Mouse (Mus musculus) CH12.LX (cell line): ENCODE results near the gene Pin1. TPM values are rescaled to one million over a fixed set of nuclear protein-coding genes. Genes with fewer than 3 reads are reported as not detected.

Source experiments
- DNase-seq: peaks from one replicate; pipeline ENCODE4 v3.0.0-alpha.2; 2013; ENCODE audit errors: extremely low read depth
- H3K27ac ChIP-seq: 2 replicates; pipeline ENCODE4 v1.5.1; 2012; ENCODE audit warnings: low read depth, mild to moderate bottlenecking, control low read depth, moderate library complexity; ENCODE audit not compliant: insufficient read depth
- H3K27me3 ChIP-seq: replicated peaks from 2 replicates; pipeline ENCODE3; 2012; ENCODE audit warnings: inconsistent platforms
- H3K36me3 ChIP-seq, 2 experiments: replicated peaks in 1 of 2; 2 replicates each; pipeline versions ENCODE3 to v1.6.1; 2012; ENCODE audit warnings: inconsistent platforms in 1 of 2, low read length in 1 of 2, mild to moderate bottlenecking in 1 of 2, mixed read lengths in 1 of 2, moderate library complexity in 1 of 2; ENCODE audit not compliant: control insufficient read depth in 1 of 2, insufficient read depth in 1 of 2
- H3K4me1 ChIP-seq, 2 experiments: 2 replicates each; pipeline ENCODE4 v1.6.1; 2012; ENCODE audit warnings: inconsistent platforms in 1 of 2, moderate library complexity in 1 of 2; ENCODE audit not compliant: insufficient read depth in 2 of 2, control insufficient read depth in 1 of 2
- H3K4me2 ChIP-seq: 2 replicates; pipeline ENCODE4 v1.6.1; 2012; ENCODE audit warnings: low read depth, mild to moderate bottlenecking, control low read depth; ENCODE audit not compliant: poor library complexity, insufficient read depth, severe bottlenecking
- H3K4me3 ChIP-seq, 3 experiments: fragments of 150-350 bp in 1 of 3; sonication (generic) in 1 of 3; replicated peaks in 1 of 3; 2 replicates each; pipeline versions ENCODE3 to v1.5.1; 2011 to 2012; ENCODE audit warnings: low read depth in 2 of 3, low read length in 2 of 3, mild to moderate bottlenecking in 2 of 3, moderate library complexity in 2 of 3, control low read depth in 1 of 3, improper control_type of control experiment in 1 of 3, inconsistent platforms in 1 of 3, mixed read lengths in 1 of 3; ENCODE audit not compliant: poor library complexity in 1 of 3
- H3K79me2 ChIP-seq: replicated peaks from 2 replicates; pipeline ENCODE4 v1.6.1; 2012; ENCODE audit warnings: mild to moderate bottlenecking, moderate library complexity; ENCODE audit not compliant: control insufficient read depth, poor library complexity, insufficient read depth, severe bottlenecking; ENCODE audit errors: extremely low read depth
- H3K9ac ChIP-seq: 2 replicates; pipeline ENCODE4 v1.6.1; 2012; ENCODE audit warnings: low read depth, mild to moderate bottlenecking, control low read depth, moderate library complexity; ENCODE audit not compliant: insufficient read depth
- H3K9me3 ChIP-seq: replicated peaks from 2 replicates; pipeline ENCODE3; 2012; ENCODE audit warnings: low read length, inconsistent platforms, mixed read lengths
- CHD2 ChIP-seq: IDR thresholded peaks from 2 replicates; pipeline ENCODE4 v1.6.1; 2011; ENCODE audit warnings: low read length, improper control_type of control experiment
- ELF1 ChIP-seq: IDR thresholded peaks from 2 replicates; pipeline ENCODE4 v1.6.1; 2014; ENCODE audit warnings: low read depth, mild to moderate bottlenecking, inconsistent platforms, low read length, improper control_type of control experiment
- ETS1 ChIP-seq: conservative IDR thresholded peaks from 2 replicates; pipeline ENCODE4 v1.6.1; 2012; ENCODE audit warnings: low read depth, mild to moderate bottlenecking, inconsistent platforms, low read length, improper control_type of control experiment, moderate library complexity
- GABPA ChIP-seq: IDR thresholded peaks from 2 replicates; pipeline ENCODE4 v1.6.1; 2012; ENCODE audit warnings: low read depth, low read length, improper control_type of control experiment, inconsistent platforms; ENCODE audit not compliant: insufficient replicate concordance
- HCFC1 ChIP-seq: IDR thresholded peaks from 2 replicates; pipeline ENCODE4 v1.6.1; 2012; ENCODE audit warnings: low read depth, mild to moderate bottlenecking, inconsistent platforms, low read length, improper control_type of control experiment
- IRF4 ChIP-seq: IDR thresholded peaks from 2 replicates; pipeline ENCODE4 v1.6.1; 2014; ENCODE audit warnings: low read depth, mild to moderate bottlenecking, inconsistent platforms, low read length, improper control_type of control experiment
- JUND ChIP-seq: conservative IDR thresholded peaks from 2 replicates; pipeline ENCODE4 v1.6.1; 2011; ENCODE audit warnings: low read depth, low read length, improper control_type of control experiment
- MAFK ChIP-seq: IDR thresholded peaks from 2 replicates; pipeline ENCODE4 v1.6.1; 2011; ENCODE audit warnings: low read length, improper control_type of control experiment; ENCODE audit not compliant: insufficient replicate concordance
- MEF2A ChIP-seq: IDR thresholded peaks from 2 replicates; pipeline ENCODE4 v1.6.1; 2014; ENCODE audit warnings: low read depth, mild to moderate bottlenecking, inconsistent platforms, low read length, improper control_type of control experiment, borderline replicate concordance
- MXI1 ChIP-seq: IDR thresholded peaks from 2 replicates; pipeline ENCODE4 v1.6.1; 2011; ENCODE audit warnings: mild to moderate bottlenecking, low read depth, low read length, improper control_type of control experiment
- NRF1 ChIP-seq: IDR thresholded peaks from 2 replicates; pipeline ENCODE4 v1.6.1; 2014; ENCODE audit warnings: low read depth, mild to moderate bottlenecking, inconsistent platforms, low read length, improper control_type of control experiment, moderate library complexity
- POLR2A ChIP-seq: IDR thresholded peaks from 2 replicates; pipeline ENCODE4 v1.6.1; 2011; ENCODE audit warnings: low read depth, mild to moderate bottlenecking, improper control_type of control experiment, low read length
- RAD21 ChIP-seq: IDR thresholded peaks from 2 replicates; pipeline ENCODE4 v1.6.1; 2011; ENCODE audit warnings: low read depth, mild to moderate bottlenecking, low read length, improper control_type of control experiment, moderate library complexity
- SIN3A ChIP-seq: IDR thresholded peaks from 2 replicates; pipeline ENCODE4 v1.6.1; 2012; ENCODE audit warnings: low read length, improper control_type of control experiment, inconsistent platforms
- SMC3 ChIP-seq: IDR thresholded peaks from 2 replicates; pipeline ENCODE4 v1.6.1; 2011; ENCODE audit warnings: low read depth, low read length, improper control_type of control experiment
- USF1 ChIP-seq: IDR thresholded peaks from 2 replicates; pipeline ENCODE4 v1.6.1; 2014; ENCODE audit warnings: low read depth, mild to moderate bottlenecking, inconsistent platforms, low read length, improper control_type of control experiment
- ZMIZ1 ChIP-seq: IDR thresholded peaks from 2 replicates; pipeline ENCODE4 v1.6.1; 2012; ENCODE audit warnings: low read depth, mild to moderate bottlenecking, inconsistent platforms, low read length, improper control_type of control experiment
- dilution Hi-C: fragments of 300-500 bp; cut with MboI; formaldehyde crosslinking; loops from 2 replicates; pipeline ENCODE4 v1.14.3; 2020; ENCODE audit warnings: low sequenced_read_pairs; ENCODE audit not compliant: extremely low pct_unique_long_range_greater_than_20kb, extremely low pct_ligation_motif_present
- in situ Hi-C: fragments of 300-500 bp; cut with MboI; formaldehyde crosslinking; loops from 3 replicates; pipeline ENCODE4 v1.14.3; 2019; ENCODE audit warnings: low sequenced_read_pairs, low pct_ligation_motif_present, low pct_unique_long_range_greater_than_20kb, mixed read lengths
- polyA plus RNA-seq: library from polyadenylated mRNA; unstranded; fragments of >175 nt; gene quantifications from 2 replicates; pipeline ENCODE4 v1.2.1, GENCODE M21; 2012; ENCODE audit warnings: low read depth; ENCODE audit not compliant: insufficient read length
- total RNA-seq, 2 experiments: library from RNA; depleted of rRNA; stranded (reverse); fragments of 300-350 nt in 1 of 2; fragments of >200 nt in 1 of 2; gene quantifications; 2 replicates each; pipeline ENCODE4 v1.2.3; 2012 to 2014

The Pin1 gene
- total and polyA plus RNA-seq, 3 experiments: 37.0 to 48.6 (median 43.0) TPM

DNA sequence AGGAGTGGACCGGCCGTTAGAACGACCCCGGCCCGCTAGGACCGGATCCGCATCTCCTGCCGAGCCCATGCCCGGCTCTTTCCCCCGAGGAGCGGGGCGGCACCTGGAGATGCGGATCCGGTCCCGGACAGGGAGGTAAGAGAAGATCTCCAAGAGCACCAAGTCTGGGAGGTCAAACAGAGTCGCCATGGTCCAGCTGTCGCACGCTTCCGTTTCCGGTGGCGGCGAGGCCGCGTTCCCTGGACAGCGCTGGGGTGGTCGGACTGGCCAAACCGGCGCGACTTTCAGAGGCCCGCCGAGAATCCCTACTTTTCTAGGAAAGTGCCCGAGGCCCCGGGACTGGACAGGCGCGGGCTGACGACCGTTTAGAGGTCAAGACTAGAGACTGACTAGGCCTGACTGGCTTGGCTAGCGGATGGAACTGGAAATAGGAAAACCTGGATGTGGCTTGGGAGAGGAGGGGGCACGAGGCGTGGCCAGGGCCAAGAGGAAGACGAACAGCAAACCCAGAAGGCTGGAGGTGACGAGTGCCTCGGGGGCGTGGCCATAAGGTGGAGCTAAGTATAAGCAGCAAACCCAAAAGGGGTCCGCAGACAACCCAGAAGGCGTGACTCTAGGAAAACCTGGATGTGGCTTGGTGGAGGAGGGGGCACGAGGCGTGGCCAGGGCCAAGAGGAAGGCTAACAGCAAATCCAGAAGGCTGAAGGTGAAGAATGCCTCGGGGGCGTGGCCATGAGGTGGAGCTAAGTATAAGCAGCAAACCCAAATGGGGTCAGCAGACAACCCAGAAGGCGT, 9.6 kb upstream of the Pin1 start, which contains the start of gene Ubl5:
Ubl5 (plus strand) TSS at position 778 of the 795 bp plus-strand sequence.
- Histone ChIP-seq H3K27ac (no peak within 1 kb of the TSS), H3K36me3 (peaks cover 26 to 50% of the 10 kb centered on the region in 2 experiments), H3K79me2 (peaks cover 49% of the 10 kb centered on the region), H3K4me2 (peak within 1 kb of the TSS; percentile 99), H3K4me3 (peak within 1 kb of the TSS; percentile 80 to 88 (median 84)), H3K9ac (peak within 1 kb of the TSS; percentile 65), H3K4me1 (peaks cover 0 to 34% of the 10 kb centered on the region in 2 experiments; a peak in 2 of 4 replicates), H3K27me3 (no peaks in the 10 kb centered on the region), H3K9me3 (no peaks in the 10 kb centered on the region)
- no peak for TF ChIP-seq POLR2A
- no peak for TF ChIP-seq ZMIZ1
- TF ChIP-seq MAFK: no peak
- TF ChIP-seq SIN3A: peak; percentile 35; the same call in 1 of the 2 replicates
- no peak; the same call in 1 of the 2 replicates for TF ChIP-seq HCFC1
- TF ChIP-seq USF1: no peak
- no peak for TF ChIP-seq SMC3
- peak; percentile 26; the same call in 1 of the 2 replicates for TF ChIP-seq ELF1
- TF ChIP-seq RAD21: no peak
- TF ChIP-seq JUND: no peak
- TF ChIP-seq GABPA: no peak
- TF ChIP-seq CHD2: no peak
- TF ChIP-seq IRF4: 0 out of 2 replicates have a peak, but pooled peaks have one; percentile 3
- peak; percentile 82 for DNase-seq
- in situ Hi-C loops (no loop called here), dilution Hi-C loops (no loop called here)

DNA sequence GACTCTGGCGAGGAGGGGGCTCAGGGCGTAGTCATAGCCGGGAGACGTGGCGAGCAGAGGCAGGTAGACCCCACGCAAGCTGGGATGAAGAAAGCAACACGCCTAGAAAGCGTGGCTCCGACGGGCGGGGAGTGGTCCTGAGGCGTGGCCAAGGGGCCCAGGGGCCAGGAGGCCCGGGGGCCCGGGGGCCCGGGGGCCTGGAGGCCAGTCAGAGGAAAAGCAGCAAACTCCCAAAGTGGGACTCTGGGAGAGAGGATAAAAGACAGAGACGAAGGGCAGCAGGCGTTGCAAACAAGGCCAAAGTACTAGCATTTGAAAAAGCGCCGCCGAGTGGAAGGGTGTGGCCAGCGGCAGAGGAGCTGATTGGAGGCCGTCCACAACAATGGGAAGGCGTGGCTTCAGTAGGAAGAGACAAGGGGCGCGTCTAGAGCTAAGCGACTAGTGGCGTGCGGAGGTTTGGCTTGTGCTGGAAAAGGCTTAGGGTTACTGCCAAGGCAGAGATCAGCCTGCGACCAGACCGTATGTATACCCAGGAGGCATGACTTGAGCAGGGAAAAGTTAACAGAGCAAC, 8.9 kb upstream of the Pin1 start:
- in situ Hi-C loops (no loop called here), dilution Hi-C loops (no loop called here)
- peak overlapping the region; percentile 80 to 88 (median 84) for H3K4me3 ChIP-seq
- H3K9me3 ChIP-seq: no peaks in the 10 kb centered on the region
- peak overlapping the region; percentile 99 for H3K4me2 ChIP-seq
- peaks cover 49% of the 10 kb centered on the region for H3K79me2 ChIP-seq
- peaks cover 26 to 52% of the 10 kb centered on the region in 2 experiments for H3K36me3 ChIP-seq
- H3K4me1 ChIP-seq: peaks cover 0 to 30% of the 10 kb centered on the region in 2 experiments; a peak in 2 of 4 replicates
- TF ChIP-seq ELF1 (peak; percentile 57), ETS1 (no peak), HCFC1 (peak; percentile 9; the same call in 1 of the 2 replicates), IRF4 (0 out of 2 replicates have a peak, but pooled peaks have one; percentile 4), MEF2A (0 out of 2 replicates have a peak, but pooled peaks have one; percentile 9), CHD2 (no peak), NRF1 (no peak), POLR2A (peak; percentile 40; the same call in 1 of the 2 replicates), SIN3A (peak; percentile 88), MXI1 (peak; percentile 72; the same call in 1 of the 2 replicates)
- H3K27ac ChIP-seq: no peak overlapping the region
- H3K27me3 ChIP-seq: no peaks in the 10 kb centered on the region
- peak; percentile 94 for DNase-seq
- peak overlapping the region; percentile 65 for H3K9ac ChIP-seq
